Mouse (Mus musculus): Measurements from ENCODE around the gene Fbp2. TPM values are rescaled to one million over a fixed set of nuclear protein-coding genes. Genes with fewer than 3 reads are reported as not detected.
A peak's percentile ranks its signal among the peaks of the same experiment; 100 is the strongest.

Fbp2 gene
- polyA plus RNA-seq (2016; fragmentation: Nextera tagmentation; extraction: Ambion mirVana) = not detected in 2 replicates

DNA sequence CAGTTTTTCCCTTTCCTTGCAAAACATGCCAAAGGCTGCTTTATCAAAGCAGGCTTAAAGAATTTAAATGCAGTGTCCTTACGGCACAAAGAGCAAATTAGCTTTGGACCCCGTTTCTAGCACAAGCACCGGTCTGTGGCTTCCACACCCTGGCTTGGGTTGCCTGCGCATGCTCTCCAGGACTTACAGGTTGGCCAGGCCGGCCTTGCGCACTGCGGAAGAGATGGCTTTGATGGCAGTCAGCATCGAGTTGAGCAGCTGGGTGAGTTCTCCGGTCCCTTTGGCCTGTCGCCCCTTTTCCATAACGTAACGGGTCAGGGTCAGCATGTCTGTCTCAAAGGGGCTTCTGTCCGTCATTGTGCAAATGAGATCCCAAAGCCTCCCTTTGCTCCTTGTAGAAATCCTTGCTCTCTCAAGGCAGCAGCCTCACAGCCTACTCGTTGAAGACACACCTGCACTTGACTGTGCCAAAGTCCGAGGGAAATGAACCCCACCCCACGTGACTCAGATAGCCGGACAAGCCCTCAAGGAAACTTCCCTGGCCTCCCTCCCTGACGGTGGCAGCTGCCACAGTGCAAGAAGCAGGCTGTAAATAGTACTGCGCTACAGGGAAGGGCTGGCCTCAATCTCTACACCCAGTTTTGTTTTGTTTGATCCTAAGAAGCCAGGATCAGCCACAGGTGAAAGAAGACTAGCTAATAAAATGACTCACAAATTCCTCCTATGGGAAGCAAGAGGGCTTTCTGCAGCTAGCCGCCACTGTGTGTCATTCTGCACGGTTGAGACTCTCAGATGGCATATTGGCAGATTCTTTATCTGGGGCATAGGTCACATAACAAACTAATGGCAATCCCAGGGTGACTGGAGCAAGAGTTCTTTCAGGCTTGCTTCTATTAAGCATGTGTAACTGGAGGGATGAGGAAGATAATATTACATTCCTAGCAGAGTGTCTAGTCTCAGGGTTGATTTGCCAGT, at the start of gene Fbp2:
Gene Fbp2, minus strand, starts transcription at position 482 of the 975 bp plus-strand sequence.
- no peak within 1 kb of the TSS for H3K4me3 ChIP-seq
- no peak for ATAC-seq
- H3K4me1 ChIP-seq = peaks cover 4% of the 10 kb centered on the region; the same call in 1 of the 2 replicates
- WGBS (ENCODE audit: insufficient replicate concordance) = 65% methylated on average over 21 of the region's 21 CpGs
- H3K9me3 ChIP-seq (replicated peaks) = no peaks in the 10 kb centered on the region
- no peak within 1 kb of the TSS for H3K9ac ChIP-seq
- no peaks in the 10 kb centered on the region for H3K27me3 ChIP-seq (replicated peaks)
- H3K27ac ChIP-seq = no peak within 1 kb of the TSS
- H3K36me3 ChIP-seq = no peaks in the 10 kb centered on the region
- no peak within 1 kb of the TSS for H3K4me2 ChIP-seq

DNA sequence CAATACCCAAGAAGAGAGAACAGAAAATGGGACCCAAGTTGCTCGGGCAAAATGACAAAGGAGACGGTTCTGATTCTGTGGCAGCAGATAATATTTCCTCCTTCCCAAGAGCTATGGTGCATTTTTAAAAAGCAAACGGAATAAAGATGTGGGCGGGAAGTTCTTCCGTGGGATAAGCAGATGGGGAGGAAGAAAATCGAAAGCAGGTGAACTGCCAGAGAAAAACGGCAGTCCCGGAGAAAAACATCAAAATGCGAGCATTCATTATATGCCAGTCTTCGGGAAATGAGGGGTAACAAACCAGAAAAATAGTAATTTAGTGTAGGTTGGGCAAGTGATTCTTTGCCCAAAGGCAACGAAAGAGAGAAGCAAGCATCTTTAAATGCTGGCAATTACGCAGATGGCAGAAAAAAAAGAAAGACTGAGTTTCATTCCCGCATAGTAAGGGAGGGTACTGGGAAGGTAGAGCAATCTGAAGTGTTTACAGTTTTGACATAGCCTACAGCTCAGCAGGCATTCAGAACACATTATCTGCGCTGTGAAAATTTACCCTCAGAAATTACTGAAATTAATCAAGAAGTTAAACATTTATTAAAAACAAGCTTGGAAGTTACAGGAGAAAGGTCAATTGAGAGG, 49.4 kb upstream of the Fbp2 start:
- H3K27me3 ChIP-seq (replicated peaks) = no peaks in the 10 kb centered on the region; the same call in 1 of the 2 replicates
- H3K36me3 ChIP-seq = no peaks in the 10 kb centered on the region
- peaks cover 45% of the 10 kb centered on the region for H3K4me1 ChIP-seq
- ATAC-seq = no peak
- 75% methylated on average over 14 of the region's 14 CpGs for WGBS (ENCODE audit: insufficient replicate concordance)
- no peak overlapping the region for H3K4me3 ChIP-seq
- H3K9me3 ChIP-seq (replicated peaks) = no peaks in the 10 kb centered on the region
- no peak overlapping the region for H3K9ac ChIP-seq
- H3K27ac ChIP-seq = 0 out of 2 replicates have a peak overlapping the region, but pooled peaks have one; percentile 73
- H3K4me2 ChIP-seq = no peak overlapping the region

DNA sequence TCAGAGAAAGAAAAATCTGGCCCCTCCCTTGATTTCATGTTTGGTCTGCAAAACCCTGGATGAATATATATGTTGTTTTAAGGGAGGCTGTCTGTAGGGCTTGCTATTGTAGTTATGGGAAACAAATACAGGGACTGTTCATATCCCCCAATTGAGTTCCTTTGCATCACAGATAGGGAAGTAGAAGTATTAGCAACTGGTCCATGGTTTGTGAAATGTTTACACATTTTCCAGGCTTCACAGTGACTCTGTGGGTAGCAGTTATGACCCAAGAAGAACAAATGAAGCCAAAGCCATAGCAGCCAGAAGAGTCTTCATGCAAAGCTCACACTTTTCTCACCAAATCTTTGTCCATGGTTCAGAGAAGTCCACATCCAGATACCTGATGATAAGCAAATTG, 42.9 kb upstream of the Fbp2 start:
- Histone ChIP-seq H3K4me1 (no peaks in the 10 kb centered on the region), H3K4me2 (no peak overlapping the region), H3K36me3 (no peaks in the 10 kb centered on the region), H3K9me3 (replicated peaks) (no peaks in the 10 kb centered on the region), H3K27me3 (replicated peaks) (no peaks in the 10 kb centered on the region), H3K4me3 (no peak overlapping the region), H3K9ac (no peak overlapping the region), H3K27ac (no peak overlapping the region)
- no peak for ATAC-seq

DNA sequence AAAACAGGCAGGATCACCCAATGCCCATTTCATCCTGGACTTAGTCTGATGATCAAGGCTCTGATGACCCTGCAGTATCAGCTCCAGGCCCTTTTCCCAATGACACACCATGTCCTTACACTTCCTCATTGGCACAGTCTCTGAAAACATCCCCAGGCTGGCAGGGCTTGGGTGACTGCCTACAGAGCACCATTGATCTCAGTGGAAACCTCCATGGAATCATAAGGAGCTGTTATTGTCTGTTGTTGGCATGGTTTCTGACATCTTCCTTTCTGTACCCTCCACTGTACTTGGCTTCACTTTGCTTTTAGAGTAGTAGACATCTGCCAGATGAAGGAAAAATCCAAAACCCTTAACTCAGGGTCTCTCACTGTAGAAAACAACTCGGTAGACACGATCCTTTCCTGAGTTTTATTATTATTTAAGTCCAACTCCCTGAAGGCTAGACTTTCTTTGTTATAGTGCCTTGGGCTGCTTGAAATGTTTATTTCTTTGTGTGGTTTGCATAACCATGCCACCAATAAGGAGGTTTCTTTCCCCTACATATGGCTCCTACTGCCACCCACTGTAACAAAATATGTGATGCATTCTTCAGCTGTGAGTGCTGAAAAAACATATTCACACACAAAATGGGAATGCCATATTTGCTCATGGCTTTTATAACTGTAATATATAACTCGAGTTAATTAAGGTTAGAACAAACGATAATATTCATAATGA, 39.9 kb upstream of the Fbp2 start:
- Histone ChIP-seq H3K27me3 (replicated peaks) (no peaks in the 10 kb centered on the region), H3K27ac (no peak overlapping the region), H3K9me3 (replicated peaks) (no peaks in the 10 kb centered on the region), H3K4me1 (no peaks in the 10 kb centered on the region), H3K4me2 (no peak overlapping the region), H3K36me3 (no peaks in the 10 kb centered on the region), H3K4me3 (no peak overlapping the region), H3K9ac (no peak overlapping the region)
- ATAC-seq = no peak
- WGBS (ENCODE audit: insufficient replicate concordance) = 75% methylated on average over 4 of the region's 4 CpGs

DNA sequence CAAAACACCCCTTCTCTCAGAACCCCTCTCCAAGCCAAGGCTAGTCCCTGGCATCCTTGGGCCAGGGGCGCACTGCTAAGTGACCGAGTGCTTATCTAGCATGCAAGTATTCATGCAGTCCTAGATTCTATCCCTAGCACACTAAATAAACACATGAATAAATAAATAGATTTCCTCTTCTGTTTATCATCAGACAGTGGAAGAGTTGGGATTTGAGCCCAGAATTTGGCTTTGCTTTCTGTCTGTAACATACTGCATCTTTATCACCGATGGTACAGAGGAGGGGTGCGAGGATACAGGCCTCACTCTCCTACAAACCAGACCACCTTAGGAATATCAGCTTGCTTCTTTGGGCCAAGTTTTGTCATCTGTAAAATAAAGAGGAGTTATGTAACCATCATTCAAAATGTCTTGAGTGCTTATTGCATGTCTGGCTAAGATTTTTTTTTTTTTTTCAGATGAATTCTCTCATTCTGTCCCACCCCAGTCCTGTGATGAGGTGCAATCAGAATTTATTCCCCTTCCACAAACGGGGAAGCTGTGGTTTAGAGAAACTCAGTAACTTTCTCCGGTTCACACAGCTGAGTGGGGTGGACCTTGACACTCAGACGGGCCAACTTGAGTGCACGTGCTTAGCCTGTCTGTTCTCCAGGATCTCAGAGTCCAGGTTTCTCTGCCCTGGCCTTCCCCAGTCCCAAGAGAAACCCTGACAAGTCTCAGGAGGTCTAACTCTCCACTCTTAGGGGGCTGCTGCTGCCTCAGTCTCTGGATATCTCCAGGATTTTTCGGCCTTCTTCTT, 35.0 kb upstream of the Fbp2 start:
- H3K4me2 ChIP-seq = no peak overlapping the region
- 50% methylated on average over 9 of the region's 9 CpGs for WGBS (ENCODE audit: insufficient replicate concordance)
- no peaks in the 10 kb centered on the region for H3K4me1 ChIP-seq
- ATAC-seq = no peak
- no peaks in the 10 kb centered on the region for H3K9me3 ChIP-seq (replicated peaks)
- H3K9ac ChIP-seq = no peak overlapping the region
- no peaks in the 10 kb centered on the region for H3K36me3 ChIP-seq
- no peak overlapping the region for H3K4me3 ChIP-seq
- H3K27me3 ChIP-seq (replicated peaks) = peaks cover 24% of the 10 kb centered on the region
- H3K27ac ChIP-seq = no peak overlapping the region

DNA sequence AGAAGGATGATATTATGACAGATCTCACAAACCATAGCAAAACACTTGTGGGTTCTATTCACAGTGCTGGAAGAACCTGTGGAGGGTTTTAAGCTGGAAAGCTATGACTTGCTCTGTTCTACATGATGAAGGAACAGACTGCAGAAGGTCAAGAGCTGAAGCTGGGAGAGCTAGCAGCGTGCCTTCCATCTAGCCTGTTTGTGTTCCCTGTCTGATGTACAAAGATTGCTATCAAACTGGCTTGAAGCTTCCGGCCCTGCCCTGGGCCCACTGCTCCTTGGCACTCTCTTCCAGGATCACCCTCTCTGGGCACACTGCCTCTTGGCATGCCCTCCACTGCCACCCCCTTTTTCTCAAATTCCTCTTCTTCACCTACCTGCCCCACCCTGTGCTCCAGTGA, 31.1 kb upstream of the Fbp2 start:
- Histone ChIP-seq H3K4me1 (peaks cover 6% of the 10 kb centered on the region; the same call in 1 of the 2 replicates), H3K27ac (no peak overlapping the region), H3K9ac (no peak overlapping the region), H3K4me3 (no peak overlapping the region), H3K36me3 (no peaks in the 10 kb centered on the region), H3K9me3 (replicated peaks) (no peaks in the 10 kb centered on the region), H3K27me3 (replicated peaks) (peaks cover 52% of the 10 kb centered on the region), H3K4me2 (no peak overlapping the region)
- ATAC-seq = no peak
- 48% methylated on average over 2 of the region's 2 CpGs for WGBS (ENCODE audit: insufficient replicate concordance)

DNA sequence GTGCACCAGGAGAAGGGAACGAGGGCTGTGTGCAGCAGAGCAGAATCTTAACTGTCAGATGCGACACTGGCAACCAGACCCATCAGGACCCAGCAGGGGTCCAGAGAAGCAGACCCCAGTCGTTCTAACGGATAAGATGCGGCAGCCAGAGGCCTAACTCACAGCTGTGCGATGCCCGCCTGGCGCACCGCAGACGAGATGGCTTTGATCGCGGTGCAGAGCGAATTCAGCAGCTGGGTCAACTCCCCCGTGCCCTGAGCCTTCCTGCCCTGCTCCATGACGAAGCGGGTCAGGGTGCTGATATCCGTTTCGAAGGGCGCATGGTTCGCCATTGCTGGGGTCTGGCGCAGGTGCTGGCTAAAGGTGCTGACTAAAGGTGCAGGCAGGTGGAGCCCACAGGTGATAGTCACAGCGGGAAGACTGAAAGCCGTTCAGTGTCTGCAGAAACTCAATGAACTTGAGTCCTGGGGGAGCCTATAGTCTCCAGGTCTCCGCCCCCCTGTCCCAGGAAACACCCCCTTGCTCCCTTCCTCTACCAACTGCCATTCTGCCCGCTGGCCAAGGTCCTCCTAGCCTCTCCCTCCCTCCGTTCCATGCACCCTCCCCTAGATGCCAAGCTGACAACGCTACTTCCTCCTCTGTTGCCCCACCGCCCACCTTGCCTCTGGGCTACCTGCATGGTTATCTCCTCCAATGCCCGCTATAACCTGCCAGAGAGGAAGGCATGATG, 29.7 kb upstream of the Fbp2 start, which contains the start of gene Fbp1:
Gene Fbp1, minus strand, starts transcription at position 571 of the 730 bp plus-strand sequence.
- 6% methylated on average over 29 of the region's 29 CpGs for WGBS (ENCODE audit: insufficient replicate concordance)

DNA sequence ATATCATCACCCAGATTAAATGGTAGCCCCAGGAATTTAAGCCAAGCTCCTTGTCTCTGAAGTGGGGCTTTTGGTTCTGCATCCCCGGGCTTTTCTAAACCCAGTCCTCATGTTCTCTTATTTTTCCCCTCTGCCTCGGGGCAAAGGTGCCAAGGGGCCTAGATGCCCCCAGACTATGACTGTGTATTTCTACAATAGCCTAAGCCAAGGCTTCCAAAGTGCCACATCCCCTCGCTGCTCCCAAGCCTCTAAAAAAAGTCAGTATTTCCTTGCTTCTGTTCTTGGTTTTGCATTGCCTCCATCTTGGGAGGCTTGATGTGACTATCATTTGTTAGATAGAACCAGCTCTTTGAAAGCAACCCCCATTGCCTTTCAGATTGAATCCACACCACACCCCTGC, 26.3 kb upstream of the Fbp2 start:
- no peak overlapping the region for H3K4me3 ChIP-seq
- no peak overlapping the region for H3K4me2 ChIP-seq
- no peaks in the 10 kb centered on the region for H3K9me3 ChIP-seq (replicated peaks)
- no peaks in the 10 kb centered on the region for H3K36me3 ChIP-seq
- no peak overlapping the region for H3K27ac ChIP-seq
- WGBS (ENCODE audit: insufficient replicate concordance) = 66% methylated on average over 3 of the region's 3 CpGs
- peaks cover 6% of the 10 kb centered on the region; the same call in 1 of the 2 replicates for H3K4me1 ChIP-seq
- ATAC-seq = no peak
- no peak overlapping the region for H3K9ac ChIP-seq
- peaks cover 42% of the 10 kb centered on the region for H3K27me3 ChIP-seq (replicated peaks)

More for the DNA sequence above, 29.7 kb upstream of the Fbp2 start, which contains the start of gene Fbp1:
- H3K9ac ChIP-seq = no peak within 1 kb of the TSS
- H3K27me3 ChIP-seq (replicated peaks) = peaks cover 52% of the 10 kb centered on the region
- no peaks in the 10 kb centered on the region for H3K9me3 ChIP-seq (replicated peaks)
- ATAC-seq = 0 out of 2 replicates have a peak, but pooled peaks have one; percentile 13
- H3K4me2 ChIP-seq = peak within 1 kb of the TSS; percentile 48
- H3K4me1 ChIP-seq = peaks cover 6% of the 10 kb centered on the region; the same call in 1 of the 2 replicates
- H3K36me3 ChIP-seq = no peaks in the 10 kb centered on the region
- peak within 1 kb of the TSS; percentile 24 for H3K4me3 ChIP-seq
- no peak within 1 kb of the TSS for H3K27ac ChIP-seq

DNA sequence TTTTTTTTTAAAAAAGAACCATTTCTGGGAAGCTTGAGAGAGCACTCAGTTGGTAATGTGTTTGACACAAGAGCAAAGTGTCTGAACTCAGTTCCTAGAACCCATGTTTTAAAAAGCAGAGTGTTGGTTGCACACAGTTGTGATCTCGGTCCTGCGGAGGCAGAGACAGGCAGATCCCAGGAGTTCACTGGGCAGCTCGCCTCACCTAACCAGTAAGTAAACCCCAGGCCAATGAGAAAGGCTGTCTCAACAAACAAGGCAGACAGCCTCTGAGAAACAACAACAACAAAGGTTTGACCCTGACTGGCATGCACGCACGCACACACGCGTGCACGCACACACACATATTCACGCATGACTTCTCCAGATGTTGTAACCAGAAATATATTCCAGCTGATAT, 25.7 kb upstream of the Fbp2 start:
- peaks cover 35% of the 10 kb centered on the region for H3K27me3 ChIP-seq (replicated peaks)
- no peak for ATAC-seq
- no peak overlapping the region for H3K4me3 ChIP-seq
- 74% methylated on average over 9 of the region's 9 CpGs for WGBS (ENCODE audit: insufficient replicate concordance)
- no peak overlapping the region for H3K9ac ChIP-seq
- no peak overlapping the region for H3K4me2 ChIP-seq
- peaks cover 6% of the 10 kb centered on the region; the same call in 1 of the 2 replicates for H3K4me1 ChIP-seq
- no peaks in the 10 kb centered on the region for H3K9me3 ChIP-seq (replicated peaks)
- no peak overlapping the region for H3K27ac ChIP-seq
- no peaks in the 10 kb centered on the region for H3K36me3 ChIP-seq

DNA sequence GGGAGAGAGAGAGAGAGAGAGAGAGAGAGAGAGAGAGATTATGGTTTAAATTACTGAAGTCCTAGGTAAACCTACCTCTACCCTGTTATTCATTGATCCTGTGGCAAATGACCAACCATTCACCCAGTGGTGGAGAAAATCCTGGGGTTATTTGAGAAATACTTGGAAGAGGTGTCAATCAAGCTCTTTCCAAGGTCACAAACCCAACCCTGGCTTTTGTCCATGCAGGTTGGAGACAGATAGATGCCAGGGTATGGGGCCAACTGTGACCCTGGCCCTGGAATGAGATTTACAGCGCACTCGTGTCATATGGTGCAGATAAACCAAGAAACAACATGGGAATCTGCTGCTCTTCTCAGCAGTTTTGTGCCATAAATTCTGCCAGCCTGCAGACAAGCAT, 25.2 kb upstream of the Fbp2 start:
- Histone ChIP-seq H3K27ac (no peak overlapping the region), H3K4me1 (peaks cover 6% of the 10 kb centered on the region; the same call in 1 of the 2 replicates), H3K4me2 (no peak overlapping the region), H3K9me3 (replicated peaks) (no peaks in the 10 kb centered on the region), H3K4me3 (no peak overlapping the region), H3K27me3 (replicated peaks) (peaks cover 31% of the 10 kb centered on the region), H3K36me3 (no peaks in the 10 kb centered on the region), H3K9ac (no peak overlapping the region)
- ATAC-seq = no peak
- 63% methylated on average over 2 of the region's 2 CpGs for WGBS (ENCODE audit: insufficient replicate concordance)

All from liver, embryonic 12.5 days (tissue).